Mouse (Mus musculus): ENCODE measurements at regions not wholly inside any gene's neighbourhood (a gene's known extent, or its start where the extent isn't known, plus 50 kb on each side); places are given as distances from the start of the nearest gene placed in this dataset. TPM values are rescaled to one million over a fixed set of nuclear protein-coding genes. Genes with fewer than 3 reads are reported as not detected.

DNA sequence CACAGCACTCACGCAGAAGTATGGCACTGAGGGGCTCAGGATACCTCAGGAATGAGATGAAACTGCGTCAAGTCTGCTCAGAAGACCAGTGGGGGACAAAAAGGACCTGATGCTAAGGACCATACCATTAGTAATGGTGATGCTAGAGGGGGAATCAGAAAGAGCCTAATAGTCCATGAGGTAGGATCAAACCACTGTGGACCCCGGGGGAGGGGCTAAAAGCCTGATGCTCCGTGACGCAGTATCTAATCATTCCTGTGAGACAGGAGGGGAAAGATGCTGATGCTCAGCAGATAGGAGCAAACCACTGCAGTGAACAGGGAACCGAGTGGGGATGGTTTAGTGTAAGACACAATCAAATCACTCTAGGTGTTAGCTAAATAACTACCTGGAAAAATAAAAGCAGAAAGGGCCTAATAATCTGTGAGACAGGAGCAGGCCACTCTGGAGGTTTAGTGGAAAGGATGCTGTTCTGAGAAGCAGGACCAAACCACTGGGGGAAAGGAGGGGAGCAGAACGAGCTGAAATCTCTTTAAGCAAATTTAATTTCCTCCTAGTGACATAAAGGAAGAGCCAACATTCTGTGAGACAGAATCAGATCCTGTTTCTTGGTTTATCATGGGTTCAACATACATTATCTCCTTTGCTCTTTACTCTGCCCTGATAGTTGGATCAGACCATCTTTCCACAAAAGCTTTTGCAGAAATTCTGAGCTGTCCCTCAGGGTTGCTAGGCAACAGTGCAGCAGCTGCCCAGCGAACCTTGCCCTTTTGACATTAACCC, 107.7 kb upstream of the Cypt2 start:
- Histone ChIP-seq H3K9ac (ENCODE audit: low read depth, low read length, severe bottlenecking) (no peak overlapping the region), H3K27ac (replicated peaks; ENCODE audit: low read depth, low read length) (no peak overlapping the region), H3K27me3 (ENCODE audit: control insufficient read depth, insufficient read depth, low read length) (no peaks in the 10 kb centered on the region; the same call in 1 of the 2 replicates), H3K4me2 (replicated peaks; ENCODE audit: low read depth, low read length, severe bottlenecking) (no peak overlapping the region), H3K36me3 (ENCODE audit: control insufficient read depth, insufficient read depth, low read length) (no peaks in the 10 kb centered on the region), H3K9me3 (ENCODE audit: control insufficient read depth, low read length) (no peaks in the 10 kb centered on the region), H3K4me3 (replicated peaks; ENCODE audit: low read length) (no peak overlapping the region), H3K4me1 (ENCODE audit: control insufficient read depth, insufficient read depth, low read length) (no peaks in the 10 kb centered on the region)
- 23% methylated on average over 8 of the region's 8 CpGs for WGBS
- DNase-seq (ENCODE audit: low spot score) (no peak), ATAC-seq (ENCODE audit: low FRiP score, low read depth) (no peak)
- no peak for TF ChIP-seq POLR2A (IDR thresholded peaks at IDR 0.05; ENCODE audit: borderline replicate concordance, extremely low read depth, insufficient read depth, insufficient read length)

- DNase-seq (ENCODE audit: low spot score): no peak
- ATAC-seq (ENCODE audit: low FRiP score, low read depth): no peak
- WGBS: 44% methylated on average over 11 of the region's 11 CpGs
- H3K4me3 ChIP-seq (replicated peaks; ENCODE audit: low read length): no peak overlapping the region
- H3K9me3 ChIP-seq (ENCODE audit: control insufficient read depth, low read length): no peaks in the 10 kb centered on the region
- no peak overlapping the region for H3K9ac ChIP-seq (ENCODE audit: low read depth, low read length, severe bottlenecking)
- no peaks in the 10 kb centered on the region for H3K4me1 ChIP-seq (ENCODE audit: control insufficient read depth, insufficient read depth, low read length)
- H3K27me3 ChIP-seq (ENCODE audit: control insufficient read depth, insufficient read depth, low read length): no peaks in the 10 kb centered on the region; the same call in 1 of the 2 replicates
- TF ChIP-seq POLR2A (IDR thresholded peaks at IDR 0.05; ENCODE audit: borderline replicate concordance, extremely low read depth, insufficient read depth, insufficient read length): no peak
- no peaks in the 10 kb centered on the region for H3K36me3 ChIP-seq (ENCODE audit: control insufficient read depth, insufficient read depth, low read length)
- H3K4me2 ChIP-seq (replicated peaks; ENCODE audit: low read depth, low read length, severe bottlenecking): no peak overlapping the region
- H3K27ac ChIP-seq (replicated peaks; ENCODE audit: low read depth, low read length): no peak overlapping the region
Observed at GRCm38 (mm10) chrX:105393259-105393658, 106.3 kb upstream of the Cypt2 start.

DNA sequence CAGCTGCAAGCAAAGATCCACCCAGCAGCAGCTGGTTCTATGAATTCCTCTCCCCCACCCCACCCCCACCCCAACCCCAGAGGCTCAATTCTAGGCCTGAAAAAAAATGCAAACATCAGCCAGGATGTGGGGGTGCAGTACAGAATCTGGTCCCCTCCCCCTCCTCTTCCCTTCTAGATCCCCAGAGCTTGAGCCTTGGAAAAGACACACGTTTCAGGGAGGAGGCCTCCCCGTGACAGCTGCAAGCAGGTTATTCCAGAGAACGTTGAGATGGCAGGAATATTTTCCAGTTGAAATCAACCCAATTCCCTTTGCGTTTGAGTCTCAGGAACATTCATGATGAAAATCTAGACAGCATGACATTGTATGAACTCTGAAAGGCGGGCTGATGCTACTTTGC, 86.2 kb upstream of the Cypt2 start:
- Histone ChIP-seq H3K27me3 (ENCODE audit: control insufficient read depth, insufficient read depth, low read length) (no peaks in the 10 kb centered on the region), H3K9me3 (ENCODE audit: control insufficient read depth, low read length) (no peaks in the 10 kb centered on the region), H3K4me3 (replicated peaks; ENCODE audit: low read length) (no peak overlapping the region), H3K4me1 (ENCODE audit: control insufficient read depth, insufficient read depth, low read length) (no peaks in the 10 kb centered on the region), H3K4me2 (replicated peaks; ENCODE audit: low read depth, low read length, severe bottlenecking) (no peak overlapping the region), H3K27ac (replicated peaks; ENCODE audit: low read depth, low read length) (no peak overlapping the region), H3K36me3 (ENCODE audit: control insufficient read depth, insufficient read depth, low read length) (no peaks in the 10 kb centered on the region), H3K9ac (ENCODE audit: low read depth, low read length, severe bottlenecking) (no peak overlapping the region)
- 42% methylated on average over 5 of the region's 5 CpGs for WGBS
- DNase-seq (ENCODE audit: low spot score) (peak; percentile 45), ATAC-seq (ENCODE audit: low FRiP score, low read depth) (no peak)
- no peak for TF ChIP-seq POLR2A (IDR thresholded peaks at IDR 0.05; ENCODE audit: borderline replicate concordance, extremely low read depth, insufficient read depth, insufficient read length)

DNA sequence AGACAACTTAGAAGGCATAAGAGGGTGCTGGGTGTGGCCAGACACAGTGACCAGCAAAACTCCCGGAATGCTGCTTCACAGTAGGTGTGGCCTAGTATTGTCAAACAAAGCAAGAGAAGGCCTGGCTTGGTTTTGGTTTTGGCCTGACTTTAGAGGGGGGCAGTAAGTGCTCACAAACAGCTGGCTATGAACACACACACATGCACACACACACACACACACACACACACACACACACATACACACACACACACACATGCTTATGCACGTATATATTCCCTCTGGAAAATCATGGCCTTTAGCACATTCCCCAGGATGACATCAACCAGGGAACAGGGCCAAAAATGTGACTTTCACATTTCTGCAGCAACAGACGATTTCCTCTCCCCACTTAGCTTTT, 78.6 kb upstream of the Cypt2 start:
- peak; percentile 60 for DNase-seq (ENCODE audit: low spot score)
- H3K27me3 ChIP-seq (ENCODE audit: control insufficient read depth, insufficient read depth, low read length): no peaks in the 10 kb centered on the region
- H3K9ac ChIP-seq (ENCODE audit: low read depth, low read length, severe bottlenecking): no peak overlapping the region
- no peaks in the 10 kb centered on the region for H3K36me3 ChIP-seq (ENCODE audit: control insufficient read depth, insufficient read depth, low read length)
- no peak overlapping the region for H3K27ac ChIP-seq (replicated peaks; ENCODE audit: low read depth, low read length)
- no peaks in the 10 kb centered on the region for H3K4me1 ChIP-seq (ENCODE audit: control insufficient read depth, insufficient read depth, low read length)
- no peaks in the 10 kb centered on the region for H3K9me3 ChIP-seq (ENCODE audit: control insufficient read depth, low read length)
- TF ChIP-seq POLR2A (IDR thresholded peaks at IDR 0.05; ENCODE audit: borderline replicate concordance, extremely low read depth, insufficient read depth, insufficient read length): no peak
- peak; percentile 60; the same call in 1 of the 2 replicates for ATAC-seq (ENCODE audit: low FRiP score, low read depth)
- 50% methylated on average over 3 of the region's 3 CpGs for WGBS
- H3K4me2 ChIP-seq (replicated peaks; ENCODE audit: low read depth, low read length, severe bottlenecking): no peak overlapping the region
- no peak overlapping the region for H3K4me3 ChIP-seq (replicated peaks; ENCODE audit: low read length)

MicroRNAs encoded in the stretch of these regions (microRNA counts, 519-probe panel; counts per million panel counts)
- not detected for microRNA mmu-miR-325

Small RNA genes in the stretch of these regions (microRNA-seq; reads per million reads assigned to microRNA genes)
- 17.2 reads per million, percentile 27 among the genes with 10 or more reads in this experiment for gene Mir325
